Mouse (Mus musculus) cortical plate, adult 2 months (tissue): ENCODE data around the gene Plcd1.

ENCODE experiments used
- CTCF ChIP-seq: fragments of 200-500 bp; IDR thresholded peaks from 2 replicates; pipeline ENCODE4 v1.5.1; 2011; ENCODE audit warnings: mild to moderate bottlenecking, control low read depth, low read length; ENCODE audit not compliant: insufficient read depth; ENCODE audit errors: extremely low read depth
- POLR2A ChIP-seq: fragments of 200-500 bp; IDR thresholded peaks from 2 replicates; pipeline ENCODE4 v1.6.1; 2011; ENCODE audit warnings: mild to moderate bottlenecking, low read length, control low read depth; ENCODE audit not compliant: insufficient read depth; ENCODE audit errors: extremely low read depth

DNA sequence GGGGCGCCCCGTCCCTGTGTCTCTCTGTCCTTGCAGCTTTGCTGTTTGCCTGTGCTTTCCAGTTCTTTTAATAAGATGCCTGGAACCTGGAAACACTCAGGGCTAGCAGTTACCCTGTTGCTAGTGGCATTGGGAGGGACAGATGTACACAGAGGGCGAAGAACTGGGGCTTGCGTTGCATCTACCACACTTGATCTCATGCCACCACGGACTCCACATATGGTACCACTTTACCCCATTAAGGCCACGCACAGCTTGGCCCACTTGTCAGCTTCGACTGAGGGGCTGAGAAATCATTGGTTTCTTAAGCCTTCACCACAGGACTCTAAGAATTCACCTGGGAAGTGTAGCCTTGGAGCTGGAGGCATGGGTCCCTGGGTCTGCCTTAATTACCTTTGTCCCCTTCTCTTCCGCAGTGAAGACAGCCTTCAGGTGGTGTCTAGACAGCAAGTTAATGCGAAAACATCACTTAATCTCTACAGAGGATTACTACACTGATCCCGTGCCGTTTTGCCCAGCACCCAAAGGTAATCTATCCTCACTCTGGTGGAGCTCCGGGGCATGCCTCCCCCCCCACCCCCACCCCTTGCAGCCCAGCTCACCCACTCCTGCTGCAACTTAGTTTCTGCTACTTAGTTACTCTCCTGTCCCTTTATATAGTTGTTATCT, 16.5 kb upstream of the Plcd1 start:
- no peak for TF ChIP-seq CTCF
- TF ChIP-seq POLR2A: no peak
